Mouse (Mus musculus) erythroblast, embryonic 14.5 days (primary cell): ENCODE measurements around the gene Fam169b.

Experiments
- GATA1 ChIP-seq: IDR thresholded peaks from 2 replicates; pipeline ENCODE4 v1.6.1; 2012; ENCODE audit warnings: low read length, inconsistent platforms, mixed read lengths
- TAL1 ChIP-seq: IDR thresholded peaks from 3 replicates; pipeline ENCODE4 v1.6.1; 2012; ENCODE audit warnings: low read length, inconsistent platforms, mixed read lengths

DNA sequence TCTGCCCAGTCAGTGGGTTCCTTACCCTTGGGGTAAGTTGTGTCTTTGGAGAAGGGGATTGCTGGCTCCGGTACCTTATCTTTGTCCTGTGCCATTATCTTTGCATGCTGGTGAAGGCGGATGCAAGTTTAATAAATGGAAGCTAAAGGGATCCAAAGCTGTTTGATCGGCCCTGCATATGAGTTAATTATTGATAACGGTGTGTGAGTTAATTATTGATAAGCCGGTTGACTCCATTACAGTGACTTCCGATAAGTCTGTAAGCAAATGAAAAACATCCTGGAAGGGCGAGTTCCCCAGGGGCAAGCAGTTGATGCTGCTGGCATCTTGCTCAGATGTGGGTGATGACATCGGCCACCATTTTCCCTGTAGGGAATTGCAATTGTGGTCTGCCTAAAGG lies 33.1 kb downstream of the Fam169b start:
- TF ChIP-seq GATA1 (no peak), TAL1 (no peak)
